Mouse (Mus musculus) urinary bladder, postnatal 36 days (tissue): ENCODE results near the gene Rasgrp4.
"Not testable (repeated sequence)": the region's sequence is repeated elsewhere in the genome, so short reads cannot be mapped to it uniquely, and the experiment has no call there.

ENCODE experiments used
- DNase-seq, 2 experiments: peaks; one replicate each; pipeline ENCODE4 v3.0.0; 2022; ENCODE audit warnings: low spot score in 2 of 2, mixed read lengths in 1 of 2

The Rasgrp4 gene

DNA sequence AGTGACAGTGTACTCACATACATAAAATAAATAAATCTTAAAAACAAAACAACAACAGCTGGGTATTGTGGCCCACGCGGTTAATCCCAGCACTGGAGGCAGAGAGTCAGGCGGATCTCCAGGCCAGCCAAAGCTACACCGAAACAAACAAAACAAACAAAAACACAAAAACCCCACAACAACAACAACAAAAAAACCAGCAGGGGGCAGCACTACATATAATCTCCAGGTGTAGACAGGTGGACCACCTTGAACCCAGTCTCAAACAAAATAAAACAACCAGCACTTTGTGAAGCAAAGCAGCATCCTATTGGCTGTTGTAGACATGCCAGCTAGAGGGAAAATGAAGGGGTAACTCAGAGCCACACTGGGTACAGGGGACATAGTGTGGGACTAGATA is 43.5 kb downstream of the Rasgrp4 start:
- no peak for DNase-seq

DNA sequence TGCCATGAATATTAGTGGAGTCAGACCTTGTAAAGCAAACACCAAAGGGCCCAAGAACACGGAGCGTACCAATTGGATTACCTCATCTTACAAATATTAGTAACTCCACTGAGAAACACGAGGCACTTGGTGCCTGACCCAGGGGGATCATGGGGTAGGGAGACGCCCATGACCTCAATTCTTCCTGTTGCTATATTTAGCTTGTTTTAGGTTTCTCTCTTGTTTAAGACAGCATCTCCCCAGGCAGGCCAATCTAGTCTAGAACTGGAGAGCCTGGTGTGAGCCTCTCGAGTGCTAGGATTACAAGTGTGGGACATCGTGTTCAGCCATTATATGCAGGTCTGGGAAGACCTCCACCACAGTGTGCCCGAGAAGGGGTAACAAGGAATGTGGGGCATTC is 44.7 kb downstream of the Rasgrp4 start:
- no peak for DNase-seq

- DNase-seq = peak; percentile 96
These were observed 45.6 kb downstream of the Rasgrp4 start, which contains the start of gene Psmd8 for GRCm38 (mm10) chr7:29180077-29180853. Gene Psmd8, minus strand, starts transcription at chr7:29180701.

- no peak for DNase-seq
These were observed 46.2 kb downstream of the Rasgrp4 start for GRCm38 (mm10) chr7:29180854-29181236.

GRCm38 (mm10) chr7:29181323-29181722 is 46.7 kb downstream of the Rasgrp4 start:
- not testable (repeated sequence) for DNase-seq

GRCm38 (mm10) chr7:29194230-29194629 is 59.6 kb downstream of the Rasgrp4 start:
- DNase-seq = not testable (repeated sequence)

DNA sequence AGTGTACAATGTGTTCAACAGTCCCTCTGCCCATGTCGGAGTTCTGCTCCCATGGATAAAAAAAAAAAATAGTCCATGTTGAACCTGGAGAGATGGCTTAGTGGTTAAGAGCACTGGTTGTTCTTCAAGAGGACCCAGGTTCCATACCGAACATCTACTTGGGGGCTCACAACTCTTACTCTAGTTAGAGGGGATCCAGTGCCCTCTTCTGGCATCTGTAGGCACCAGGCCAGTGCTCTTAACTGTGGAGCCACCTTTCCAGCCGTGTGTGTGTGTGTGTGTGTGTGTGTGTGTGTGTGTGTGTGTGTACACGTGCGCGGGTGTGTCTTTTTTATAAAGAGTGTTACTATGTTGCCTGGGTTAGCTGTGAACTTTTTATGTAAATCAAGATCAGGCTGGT is 67.9 kb downstream of the Rasgrp4 start:
- DNase-seq = no peak
